Mouse (Mus musculus) forebrain, embryonic 16.5 days (tissue): Measurements from ENCODE around the gene Gm5767. TPM values are rescaled to one million over a fixed set of nuclear protein-coding genes. Genes with fewer than 3 reads are reported as not detected.

ENCODE experiments used
- ATAC-seq: fragments of 200-750 bp; cut with Nextera tagmentation; 2 replicates; pipeline ENCODE4 v1.8.0; 2017; ENCODE audit warnings: mild to moderate bottlenecking, moderate library complexity
- H3K27ac ChIP-seq: fragments of 300-500 bp; sonication (generic); 2 replicates; pipeline ENCODE4 v1.5.1; 2014; ENCODE audit warnings: low read length, control low read depth
- H3K27me3 ChIP-seq: fragments of 300-500 bp; sonication (generic); replicated peaks from 2 replicates; pipeline ENCODE4 v1.6.1; 2014; ENCODE audit warnings: low read length; ENCODE audit not compliant: control insufficient read depth, insufficient read depth
- H3K36me3 ChIP-seq: fragments of 300-500 bp; sonication (generic); 2 replicates; pipeline ENCODE4 v1.6.1; 2014; ENCODE audit not compliant: control insufficient read depth, insufficient read depth
- H3K4me1 ChIP-seq: fragments of 300-500 bp; sonication (generic); replicated peaks from 2 replicates; pipeline ENCODE4 v1.6.1; 2014; ENCODE audit warnings: low read length; ENCODE audit not compliant: control insufficient read depth, insufficient read depth
- H3K4me2 ChIP-seq: fragments of 300-500 bp; sonication (generic); 2 replicates; pipeline ENCODE4 v1.6.1; 2014; ENCODE audit warnings: mild to moderate bottlenecking, low read length, control low read depth
- H3K4me3 ChIP-seq: fragments of 300-500 bp; sonication (generic); replicated peaks from 2 replicates; pipeline ENCODE4 v1.5.1; 2014; ENCODE audit warnings: mild to moderate bottlenecking, low read length, control low read depth
- H3K9ac ChIP-seq: fragments of 300-500 bp; sonication (generic); replicated peaks from 2 replicates; pipeline ENCODE4 v1.6.1; 2014; ENCODE audit warnings: low read depth, low read length, control low read depth
- H3K9me3 ChIP-seq: fragments of 300-500 bp; sonication (generic); 2 replicates; pipeline ENCODE4 v1.6.1; 2016; ENCODE audit warnings: low read length; ENCODE audit not compliant: control insufficient read depth
- WGBS: fragments of 180-500 bp; shearing (Covaris S2); extraction: QIAGEN DNeasy Blood & Tissue Kit; methylation state at CpG from one replicate; pipeline ENCODE4 v1.1.7; 2014; 5-methylcytosine and 5-hydroxymethylcytosine counted together
- polyA plus RNA-seq: library from polyadenylated mRNA; unstranded; fragments of >200 nt; fragmentation: Nextera tagmentation; extraction: Ambion mirVana; gene quantifications from 2 replicates; pipeline ENCODE4 v1.2.1, GENCODE M21; 2015

Gm5767 gene
- not detected in 2 replicates for polyA plus RNA-seq

DNA sequence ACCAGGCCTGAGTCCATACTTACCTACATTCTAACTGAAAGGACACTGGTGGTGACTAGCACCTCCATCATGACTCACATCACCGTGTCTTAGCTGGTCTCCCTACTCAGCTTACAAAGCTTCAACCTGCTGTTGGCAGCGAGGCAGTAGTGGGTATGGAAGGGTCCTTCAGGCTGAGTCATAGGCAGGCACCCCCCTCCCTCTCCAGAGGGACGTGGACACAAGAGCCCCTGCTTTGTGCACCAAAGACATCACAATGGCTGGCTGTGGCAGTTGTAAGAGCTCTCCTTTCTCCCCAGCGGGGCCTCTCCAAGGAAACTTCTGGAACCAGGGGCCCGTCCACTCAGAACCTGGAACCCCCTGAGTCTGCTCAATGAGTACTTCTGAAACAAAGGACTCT, at the start of gene Gm5767:
Gene Gm5767, plus strand, starts transcription at position 301 of the 400 bp plus-strand sequence.
- no peak for ATAC-seq

DNA sequence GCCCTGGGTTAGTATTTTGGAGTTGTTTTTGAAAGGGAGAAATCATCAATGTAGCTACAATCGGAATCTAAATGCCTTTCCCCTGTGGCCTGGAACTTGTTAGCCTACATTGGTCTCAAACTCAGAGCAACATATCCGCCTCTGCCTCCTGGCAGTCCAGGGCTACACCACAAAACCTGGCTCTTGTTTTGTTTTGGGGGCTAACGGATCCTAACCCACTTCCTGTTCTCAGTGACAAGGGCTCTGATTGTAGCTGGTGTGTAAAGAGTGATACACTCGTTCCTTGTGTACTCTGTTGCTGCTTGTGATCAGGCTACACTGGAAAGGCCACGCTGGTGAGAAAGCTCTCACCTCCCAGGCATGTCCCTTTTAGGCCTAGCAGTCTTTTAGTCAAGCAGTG, 49.1 kb upstream of the Gm5767 start:
- H3K27me3 ChIP-seq: no peaks in the 10 kb centered on the region
- peaks cover 9% of the 10 kb centered on the region for H3K4me1 ChIP-seq
- no peaks in the 10 kb centered on the region for H3K9me3 ChIP-seq
- no peak overlapping the region for H3K27ac ChIP-seq
- 88% methylated on average over 5 of the region's 5 CpGs for WGBS
- peaks cover 5% of the 10 kb centered on the region; the same call in 1 of the 2 replicates for H3K36me3 ChIP-seq
- ATAC-seq: no peak
- H3K4me3 ChIP-seq: no peak overlapping the region
- H3K4me2 ChIP-seq: no peak overlapping the region
- no peak overlapping the region for H3K9ac ChIP-seq

More for the DNA sequence above, at the start of gene Gm5767:
- H3K27me3 ChIP-seq: no peaks in the 10 kb centered on the region
- no peak within 1 kb of the TSS for H3K27ac ChIP-seq
- H3K9ac ChIP-seq: no peak within 1 kb of the TSS
- WGBS: 68% methylated on average over 5 of the region's 5 CpGs
- H3K4me3 ChIP-seq: no peak within 1 kb of the TSS
- H3K9me3 ChIP-seq: no peaks in the 10 kb centered on the region
- no peaks in the 10 kb centered on the region for H3K36me3 ChIP-seq
- no peak within 1 kb of the TSS for H3K4me2 ChIP-seq
- H3K4me1 ChIP-seq: no peaks in the 10 kb centered on the region

DNA sequence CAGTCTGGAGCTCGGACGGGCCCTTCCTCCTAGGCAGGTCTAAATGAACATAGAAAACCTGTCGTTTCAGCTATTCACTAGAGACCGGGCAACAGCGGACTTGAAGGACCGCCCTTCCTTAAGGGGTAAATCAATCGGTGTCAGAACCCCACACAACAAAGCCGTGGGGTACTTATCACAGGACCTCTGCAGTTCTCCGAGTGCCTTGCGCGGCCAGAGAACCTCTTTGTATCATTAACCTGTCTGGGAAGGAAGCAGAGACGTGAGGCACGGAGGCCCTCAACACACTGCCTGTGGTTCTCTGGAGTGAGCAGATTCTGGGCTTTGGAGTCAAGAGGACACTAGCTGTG, 43.7 kb upstream of the Gm5767 start:
- peaks cover 25% of the 10 kb centered on the region for H3K4me1 ChIP-seq
- peak overlapping the region; percentile 78 for H3K9ac ChIP-seq
- WGBS: under 1% methylated on average over 13 of the region's 13 CpGs
- ATAC-seq: no peak; the same call in 1 of the 2 replicates
- peak overlapping the region; percentile 96 for H3K4me3 ChIP-seq
- H3K36me3 ChIP-seq: peaks cover 5% of the 10 kb centered on the region; the same call in 1 of the 2 replicates
- peak overlapping the region; percentile 82 for H3K27ac ChIP-seq
- H3K4me2 ChIP-seq: peak overlapping the region; percentile 64
- no peaks in the 10 kb centered on the region for H3K9me3 ChIP-seq
- H3K27me3 ChIP-seq: no peaks in the 10 kb centered on the region

DNA sequence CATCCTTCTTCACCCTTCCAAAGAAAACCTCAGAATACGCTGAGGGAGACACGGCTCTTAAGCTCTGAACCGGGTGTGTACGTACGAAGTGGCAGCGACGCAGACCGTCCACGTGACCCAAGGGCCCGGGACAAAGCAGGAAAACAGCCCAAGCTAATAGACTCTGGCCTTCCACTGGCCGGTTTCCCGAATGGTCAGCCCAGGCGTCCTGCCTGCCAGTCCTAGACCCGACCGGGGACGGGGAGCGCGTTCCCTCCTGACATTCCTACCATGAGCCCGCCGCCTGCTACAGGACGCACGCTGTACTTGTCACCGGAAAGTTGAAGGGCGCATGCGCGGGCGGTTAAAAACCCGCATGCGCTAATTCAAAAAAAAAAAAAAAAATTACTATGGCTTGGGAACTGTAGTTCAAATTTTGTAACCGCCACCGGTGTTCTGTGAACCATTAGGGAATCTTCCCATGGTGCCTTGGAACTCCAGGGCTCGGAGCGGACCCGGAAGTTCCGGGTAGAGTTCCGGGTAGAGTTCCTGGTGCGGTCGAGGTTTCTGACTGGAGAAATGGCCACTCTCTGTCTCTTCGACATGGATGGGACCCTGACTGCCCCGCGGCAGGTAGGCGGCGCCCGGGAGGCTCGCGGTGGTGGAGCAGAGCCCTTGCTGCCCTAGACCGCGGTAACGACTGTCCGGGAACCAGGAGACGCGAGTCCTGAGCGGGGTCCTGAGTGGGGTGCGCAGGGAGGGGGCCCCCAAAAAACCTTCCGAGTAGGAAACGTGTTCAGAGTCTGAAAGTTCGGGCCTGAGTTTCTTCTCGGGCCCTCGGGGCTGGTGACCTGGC, 43.1 kb upstream of the Gm5767 start, which contains the start of the genes Pmm2 and Tmem186:
Gene Pmm2, plus strand, starts transcription at position 458 of the 835 bp plus-strand sequence.
Gene Tmem186, minus strand, starts transcription at position 496 of the 835 bp plus-strand sequence.
- H3K4me2 ChIP-seq: peak within 1 kb of the TSS; percentile 64
- H3K4me1 ChIP-seq: peaks cover 25% of the 10 kb centered on the region
- peak within 1 kb of the TSS; percentile 96 for H3K4me3 ChIP-seq
- ATAC-seq: peak; percentile 96
- H3K9me3 ChIP-seq: no peaks in the 10 kb centered on the region
- H3K9ac ChIP-seq: peak within 1 kb of the TSS; percentile 78
- H3K27ac ChIP-seq: peak within 1 kb of the TSS; percentile 82
- H3K36me3 ChIP-seq: peaks cover 2% of the 10 kb centered on the region; the same call in 1 of the 2 replicates
- under 1% methylated on average over 59 of the region's 59 CpGs for WGBS
- no peaks in the 10 kb centered on the region for H3K27me3 ChIP-seq

DNA sequence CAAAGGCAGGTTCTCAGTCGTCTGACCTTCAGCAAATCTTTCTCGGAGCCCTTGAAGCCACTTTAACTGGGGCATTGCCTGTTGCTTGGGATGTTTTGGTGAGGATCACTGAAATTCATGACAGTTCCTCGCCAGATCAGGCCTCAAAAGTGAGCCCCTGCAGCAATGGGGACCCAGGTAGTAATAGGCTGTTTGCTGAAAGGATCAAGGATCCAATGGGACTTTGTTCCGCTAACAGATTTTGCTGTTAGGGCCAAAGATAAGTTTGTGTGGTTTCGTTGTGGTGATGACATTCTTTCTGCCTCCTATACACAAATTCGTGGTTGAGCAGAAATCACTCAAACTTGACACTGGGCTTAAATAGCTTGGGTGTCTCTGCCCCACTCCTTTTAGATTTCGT, 42.4 kb upstream of the Gm5767 start:
- H3K4me1 ChIP-seq: peaks cover 25% of the 10 kb centered on the region
- H3K27ac ChIP-seq: no peak overlapping the region
- H3K27me3 ChIP-seq: no peaks in the 10 kb centered on the region
- ATAC-seq: no peak
- peaks cover 2% of the 10 kb centered on the region; the same call in 1 of the 2 replicates for H3K36me3 ChIP-seq
- H3K9ac ChIP-seq: peak overlapping the region; percentile 78
- H3K4me2 ChIP-seq: peak overlapping the region; percentile 64
- H3K4me3 ChIP-seq: peak overlapping the region; percentile 96
- WGBS: 46% methylated on average over 7 of the region's 7 CpGs
- H3K9me3 ChIP-seq: no peaks in the 10 kb centered on the region

DNA sequence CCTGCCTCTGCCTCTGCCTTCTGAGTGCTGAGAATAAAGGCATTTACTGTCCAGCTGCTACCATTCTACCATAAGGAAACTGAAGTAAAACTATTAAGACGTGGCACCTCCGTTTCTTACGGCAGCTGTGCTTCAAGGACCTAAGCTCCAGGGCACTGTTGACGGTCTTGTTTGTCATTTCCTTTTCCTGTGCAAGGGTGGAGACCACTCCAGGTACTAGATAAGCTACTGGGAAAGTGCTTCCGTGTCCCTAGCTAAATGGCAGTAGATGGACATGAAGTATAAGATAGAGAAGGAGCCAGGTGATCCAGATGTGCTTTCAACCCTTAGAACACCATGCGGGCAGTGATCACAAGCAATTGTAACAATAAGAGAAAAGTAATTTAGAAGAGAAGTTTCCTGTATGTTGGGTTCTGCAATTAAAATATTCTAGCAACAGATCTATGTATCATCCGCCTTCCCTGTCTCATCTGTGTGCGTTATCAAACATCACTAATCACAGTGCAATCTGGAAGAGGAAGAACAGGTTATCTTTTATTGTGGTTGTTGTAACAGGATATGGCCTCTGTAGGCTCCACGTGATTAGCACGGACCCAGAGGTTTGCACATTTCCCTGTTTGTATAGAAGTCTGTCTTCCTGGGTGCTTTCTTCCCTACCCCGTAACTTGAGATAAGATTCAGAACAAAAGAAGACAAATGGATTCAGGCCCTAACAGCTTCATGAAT, 40.9 kb upstream of the Gm5767 start:
- Histone ChIP-seq H3K36me3 (peaks cover 9% of the 10 kb centered on the region), H3K9ac (no peak overlapping the region), H3K4me2 (no peak overlapping the region), H3K4me1 (peaks cover 25% of the 10 kb centered on the region), H3K27me3 (no peaks in the 10 kb centered on the region), H3K4me3 (no peak overlapping the region), H3K9me3 (no peaks in the 10 kb centered on the region), H3K27ac (no peak overlapping the region)
- WGBS: 91% methylated on average over 11 of the region's 11 CpGs
- ATAC-seq: no peak

DNA sequence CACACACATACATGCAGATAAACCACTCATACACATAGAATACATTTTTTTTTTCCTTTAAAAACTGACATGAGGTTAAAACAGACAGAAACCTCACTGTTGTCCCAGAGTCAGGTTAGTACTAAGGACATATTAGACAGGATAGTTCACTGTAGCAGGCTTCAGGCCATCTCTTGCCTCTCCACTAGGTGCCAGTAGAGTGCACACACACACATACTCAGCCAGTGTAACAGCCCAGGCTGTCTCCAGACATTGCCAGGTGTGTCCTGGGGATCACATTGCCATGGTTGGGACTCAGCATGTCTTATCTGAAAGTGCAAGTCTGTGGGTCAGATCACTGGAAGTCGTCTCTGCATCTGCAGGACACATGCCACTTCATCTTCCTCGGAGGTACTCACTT, 36.7 kb upstream of the Gm5767 start:
- H3K4me1 ChIP-seq: peaks cover 3% of the 10 kb centered on the region
- no peaks in the 10 kb centered on the region for H3K27me3 ChIP-seq
- H3K9ac ChIP-seq: no peak overlapping the region
- 76% methylated on average over 2 of the region's 2 CpGs for WGBS
- H3K4me3 ChIP-seq: no peak overlapping the region
- peaks cover 14% of the 10 kb centered on the region for H3K36me3 ChIP-seq
- no peaks in the 10 kb centered on the region for H3K9me3 ChIP-seq
- peak; percentile 65; the same call in 1 of the 2 replicates for ATAC-seq
- H3K27ac ChIP-seq: no peak overlapping the region
- no peak overlapping the region for H3K4me2 ChIP-seq

DNA sequence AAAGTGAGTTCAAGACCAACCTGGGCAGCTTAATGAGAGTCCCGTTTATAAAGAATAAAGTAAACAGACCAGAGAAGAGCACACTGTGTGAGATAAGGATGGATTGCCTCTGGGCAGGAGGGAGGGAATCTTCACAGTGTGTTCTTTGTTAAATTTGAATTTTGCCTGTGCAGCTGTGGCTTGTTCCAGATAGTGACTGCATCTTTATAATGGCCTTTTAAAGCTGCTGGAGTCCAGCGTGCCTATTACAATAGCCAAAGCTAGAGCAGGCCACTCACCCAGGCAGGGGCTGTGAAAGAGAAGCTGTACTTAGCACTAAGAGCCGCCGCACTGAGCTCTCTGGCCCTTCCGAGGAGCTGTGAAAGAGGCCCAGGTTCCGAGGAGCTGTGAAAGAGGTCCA, 35.0 kb upstream of the Gm5767 start:
- Histone ChIP-seq H3K4me3 (no peak overlapping the region), H3K27me3 (no peaks in the 10 kb centered on the region), H3K4me1 (no peaks in the 10 kb centered on the region), H3K4me2 (no peak overlapping the region), H3K9ac (no peak overlapping the region), H3K36me3 (peaks cover 21% of the 10 kb centered on the region), H3K9me3 (no peaks in the 10 kb centered on the region), H3K27ac (no peak overlapping the region)
- WGBS: 88% methylated on average over 6 of the region's 6 CpGs
- no peak for ATAC-seq

DNA sequence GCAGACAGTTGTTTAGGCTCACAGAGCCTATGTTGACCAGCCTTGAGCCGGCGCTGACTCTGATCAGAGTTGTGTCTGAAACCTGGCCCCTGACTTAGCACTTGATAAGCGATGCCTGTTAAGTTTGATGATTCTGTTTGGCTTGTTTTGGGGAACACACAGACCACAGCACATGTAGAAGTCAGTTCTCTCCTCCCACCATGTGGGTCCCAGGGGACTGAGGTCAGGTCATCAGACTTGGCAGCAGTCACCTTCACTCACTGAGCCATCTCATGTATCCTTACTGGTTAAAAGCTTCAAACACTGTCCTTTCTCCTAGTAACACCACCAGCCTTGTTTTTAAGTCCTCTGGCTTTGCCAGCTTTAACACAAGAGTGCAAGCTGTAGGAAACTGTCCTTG, 30.6 kb upstream of the Gm5767 start:
- Histone ChIP-seq H3K4me3 (no peak overlapping the region), H3K4me2 (no peak overlapping the region), H3K36me3 (peaks cover 20% of the 10 kb centered on the region), H3K4me1 (no peaks in the 10 kb centered on the region), H3K9ac (no peak overlapping the region), H3K9me3 (no peaks in the 10 kb centered on the region), H3K27me3 (no peaks in the 10 kb centered on the region), H3K27ac (no peak overlapping the region)
- ATAC-seq: no peak
- 98% methylated on average over 3 of the region's 3 CpGs for WGBS
